Mouse (Mus musculus) gastrocnemius, postnatal 25 days (tissue): ENCODE results near the gene Fam13a. TPM values are rescaled to one million over a fixed set of nuclear protein-coding genes. Genes with fewer than 3 reads are reported as not detected.

Experiments
- DNase-seq: peaks from one replicate; pipeline ENCODE4 v3.0.0; 2022
- total RNA-seq, 2 experiments: library from RNA; stranded (reverse); gene quantifications; 1 replicate in 1 of 2; 2 replicates in 1 of 2; pipeline ENCODE4 v1.2.3; 2021

Fam13a gene
- total RNA-seq, 2 experiments from 2014 or later = 8.6 to 18.1 TPM

DNA sequence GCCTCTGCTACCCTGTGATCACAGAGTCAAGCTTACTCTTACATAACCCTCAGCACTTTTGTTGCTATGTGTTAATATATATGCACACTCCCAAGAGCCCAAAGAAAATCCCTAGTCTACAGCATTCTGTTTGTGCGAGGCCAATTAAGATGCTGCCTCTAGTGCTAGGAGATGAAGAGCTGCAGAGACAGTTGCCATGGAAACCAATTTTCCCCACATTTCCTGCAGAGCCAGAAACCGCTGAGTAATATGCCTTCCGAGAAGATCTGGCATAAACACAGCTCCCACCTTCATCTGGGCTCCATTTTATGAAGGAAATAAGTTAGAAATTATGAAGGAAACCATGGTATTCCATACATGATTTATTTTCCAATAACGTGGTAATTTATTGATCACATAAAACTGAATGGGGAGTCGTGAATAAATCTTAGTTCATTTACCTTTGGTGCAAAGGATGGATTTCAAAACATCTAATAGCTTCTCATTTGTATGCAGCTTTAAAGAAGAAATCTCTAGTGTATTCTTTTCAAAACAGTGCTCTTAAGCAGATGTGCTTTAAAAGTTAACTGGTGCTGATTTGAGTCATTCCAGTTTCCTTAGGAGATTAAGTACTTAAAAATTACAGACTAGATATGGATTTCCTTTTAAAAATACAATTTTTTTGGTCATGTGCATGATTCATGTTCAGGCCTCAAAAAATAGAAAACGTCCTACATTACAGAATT lies 91.0 kb downstream of the Fam13a start:
- DNase-seq = no peak

DNA sequence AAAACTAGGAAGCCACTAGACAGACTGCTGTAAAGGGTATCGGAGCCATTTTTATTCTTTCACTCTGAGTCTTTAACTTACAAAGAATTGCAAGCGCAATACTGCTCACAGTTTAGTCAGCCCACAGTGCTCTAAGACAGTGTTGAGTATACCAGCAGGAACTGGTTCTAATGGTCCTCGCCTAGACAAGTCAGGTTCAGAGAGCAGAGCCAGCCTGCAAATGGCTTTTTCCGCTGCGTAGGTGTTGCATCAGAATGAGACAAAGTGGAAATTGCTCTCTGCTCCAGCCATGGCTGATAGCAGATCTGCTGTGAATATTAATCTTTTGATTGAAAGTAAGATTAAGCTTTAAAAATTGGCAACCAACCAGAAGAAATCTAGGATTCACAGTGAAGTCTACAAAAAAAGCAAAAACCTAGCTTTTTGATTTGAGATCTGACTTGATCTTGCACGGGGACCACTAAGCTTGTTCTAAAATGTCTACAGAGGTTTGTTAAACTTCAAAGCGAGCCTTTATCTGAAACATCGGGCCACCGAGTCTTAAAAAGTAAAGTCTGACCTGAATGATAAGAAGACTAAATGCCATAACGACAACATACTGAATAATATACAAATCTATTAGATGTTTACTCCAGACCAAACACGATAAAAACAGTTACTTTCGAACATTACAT lies 91.7 kb downstream of the Fam13a start:
- no peak for DNase-seq

DNA sequence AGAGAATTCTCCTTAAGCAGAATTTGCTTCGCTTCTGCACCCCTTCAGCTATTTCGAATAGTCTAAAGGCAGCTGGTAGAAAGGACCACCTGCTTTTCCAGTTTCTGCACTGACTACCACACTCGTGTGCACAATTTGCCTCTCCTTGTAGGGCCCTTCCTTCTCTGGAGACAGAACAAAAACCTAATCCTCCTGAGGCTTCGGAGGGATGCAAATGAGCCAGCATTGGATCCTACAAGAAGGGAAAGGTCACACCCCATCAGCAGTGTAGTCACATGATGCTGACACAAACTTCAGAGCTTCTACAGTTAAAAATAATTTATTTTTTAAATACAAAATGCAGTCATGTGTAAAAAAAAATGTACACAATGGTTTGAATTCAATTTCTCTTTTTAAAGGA lies 93.2 kb downstream of the Fam13a start:
- DNase-seq = no peak

DNA sequence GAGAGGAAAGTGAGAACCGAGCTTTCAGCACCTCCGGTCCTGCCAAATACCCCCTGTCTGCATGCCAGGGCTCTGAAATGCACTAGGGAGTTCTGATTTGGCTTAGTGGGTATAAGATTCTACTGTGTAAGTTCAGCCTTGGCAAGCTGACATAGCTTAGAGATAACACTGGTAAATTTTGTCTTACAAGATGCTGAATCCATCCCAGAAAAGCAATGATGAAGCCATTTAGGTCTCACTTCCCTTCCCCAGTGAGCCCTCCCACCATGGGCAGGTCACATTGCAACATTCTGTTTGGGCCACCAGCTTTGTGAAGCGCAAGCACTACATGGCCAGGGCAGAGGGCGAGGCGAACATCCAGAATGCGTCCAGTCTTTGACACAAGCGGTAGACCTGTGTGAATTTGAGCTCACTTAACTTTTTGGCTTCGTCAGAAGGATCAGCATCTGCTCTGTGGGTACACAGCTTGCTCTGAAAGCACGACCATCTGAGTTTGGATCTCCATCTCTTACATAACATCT lies 94.4 kb downstream of the Fam13a start:
- DNase-seq = peak; percentile 55

DNA sequence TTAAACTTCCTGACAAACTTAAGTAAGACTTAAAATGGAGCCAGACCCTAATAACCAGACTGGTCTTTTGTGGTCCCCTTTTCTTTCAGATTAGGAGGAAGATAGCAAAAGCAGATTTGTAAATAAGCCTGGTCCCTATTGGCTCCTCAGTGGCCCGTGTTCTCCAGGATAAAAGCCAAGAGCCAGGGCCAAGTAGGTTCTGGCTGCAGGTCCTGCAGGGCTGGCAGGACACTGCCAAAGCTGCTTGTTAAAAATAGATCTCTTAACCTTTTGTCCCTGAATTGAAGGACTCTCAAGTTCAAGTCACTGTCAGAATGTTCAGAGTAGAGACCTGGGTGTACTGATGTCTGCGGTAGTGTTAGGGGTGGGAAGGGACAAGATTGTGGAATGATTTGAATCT lies 96.5 kb downstream of the Fam13a start:
- DNase-seq = peak; percentile 73

DNA sequence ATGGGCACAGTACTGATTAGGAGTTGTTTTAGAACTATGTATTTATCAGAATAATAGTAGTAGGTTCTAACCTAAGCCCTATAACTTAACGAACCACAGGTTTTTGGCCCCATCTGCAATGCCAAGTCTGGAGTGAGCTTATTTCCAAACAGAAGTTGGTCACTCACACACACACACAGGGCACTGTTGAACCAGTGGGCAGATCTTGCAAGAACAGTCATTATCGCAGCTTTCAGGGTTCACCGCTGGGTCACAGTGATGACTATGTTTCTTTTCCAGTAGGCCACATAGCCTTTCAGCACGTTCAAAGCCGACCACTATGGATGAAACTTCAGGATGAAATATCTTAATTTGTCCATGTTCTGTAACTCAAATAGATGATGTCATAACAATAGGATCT lies 101.8 kb downstream of the Fam13a start:
- no peak for DNase-seq

DNA sequence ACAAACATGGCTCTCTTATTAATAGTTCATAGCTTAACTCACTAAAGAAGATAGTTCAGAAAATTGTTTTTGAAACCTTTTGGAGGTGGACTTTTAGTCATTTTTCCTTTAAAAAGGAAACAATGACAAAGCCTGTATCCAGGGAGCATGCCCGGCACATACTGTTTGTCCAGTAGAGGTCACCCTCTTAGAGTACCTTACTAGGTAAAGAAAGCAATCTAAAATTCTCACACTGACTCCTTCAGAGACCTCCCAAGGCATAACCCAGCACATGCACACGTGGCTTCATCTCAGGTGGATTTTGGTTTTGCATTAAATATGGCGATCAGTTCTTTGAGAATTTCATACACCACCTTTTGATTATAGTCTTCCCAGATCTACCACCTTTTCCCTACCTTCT lies 102.7 kb downstream of the Fam13a start:
- no peak for DNase-seq

DNA sequence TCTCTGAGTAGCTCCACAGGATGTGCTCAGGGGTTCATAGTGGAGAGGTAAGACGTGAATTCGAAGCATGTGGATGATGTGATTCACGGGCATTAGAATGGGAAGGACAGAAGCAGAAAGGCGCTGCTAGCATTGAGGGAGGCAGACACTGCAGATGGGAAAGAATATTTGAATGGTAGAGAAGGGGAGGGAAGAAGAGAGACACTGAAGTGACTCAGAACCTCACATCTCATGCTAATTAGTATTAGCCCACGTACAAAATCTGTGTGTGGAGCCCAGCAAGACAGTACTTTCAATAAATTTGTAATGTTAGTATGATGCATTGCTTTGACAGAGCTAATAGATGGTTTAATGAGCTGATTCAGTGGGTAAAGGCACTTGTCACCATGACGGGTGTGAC lies 103.6 kb downstream of the Fam13a start:
- DNase-seq = no peak

DNA sequence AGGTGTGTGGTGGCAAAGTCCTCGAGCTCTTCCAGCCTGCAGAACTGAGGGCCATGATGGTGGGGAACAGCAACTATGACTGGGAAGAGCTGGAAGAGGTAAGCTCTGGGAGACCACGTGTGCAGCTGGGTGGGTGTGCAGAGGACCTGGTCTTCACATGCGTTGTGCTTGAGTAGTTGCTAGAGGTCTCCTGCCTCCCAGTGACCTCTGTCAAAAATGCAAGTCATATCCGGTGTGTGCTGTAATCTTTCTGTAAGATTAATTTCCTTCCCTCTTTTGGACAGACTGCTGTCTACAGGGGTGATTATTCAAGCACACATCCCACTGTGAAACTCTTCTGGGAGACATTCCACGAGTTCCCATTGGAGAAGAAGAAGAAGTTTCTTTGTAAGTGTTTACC lies 107.9 kb downstream of the Fam13a start:
- DNase-seq = no peak

DNA sequence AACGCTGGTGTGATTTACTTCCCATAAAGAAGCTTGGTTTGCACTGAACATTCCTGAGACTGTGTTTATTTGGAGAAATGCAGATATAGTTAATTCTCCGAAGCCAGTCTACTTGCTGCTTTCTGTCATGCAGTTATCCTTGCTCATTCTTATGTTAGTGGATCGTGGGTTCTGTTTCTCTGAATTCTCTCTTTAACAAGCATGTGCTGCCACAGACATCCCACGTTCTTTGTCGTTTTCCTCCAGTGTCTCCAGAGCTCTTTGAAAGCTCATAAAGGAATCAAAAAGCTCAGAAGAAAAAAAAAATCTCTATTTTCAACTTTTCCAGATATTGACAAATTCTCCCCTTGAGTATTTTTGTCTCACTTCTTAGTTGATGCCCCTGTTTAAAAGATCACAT lies 110.4 kb downstream of the Fam13a start:
- DNase-seq = no peak

DNA sequence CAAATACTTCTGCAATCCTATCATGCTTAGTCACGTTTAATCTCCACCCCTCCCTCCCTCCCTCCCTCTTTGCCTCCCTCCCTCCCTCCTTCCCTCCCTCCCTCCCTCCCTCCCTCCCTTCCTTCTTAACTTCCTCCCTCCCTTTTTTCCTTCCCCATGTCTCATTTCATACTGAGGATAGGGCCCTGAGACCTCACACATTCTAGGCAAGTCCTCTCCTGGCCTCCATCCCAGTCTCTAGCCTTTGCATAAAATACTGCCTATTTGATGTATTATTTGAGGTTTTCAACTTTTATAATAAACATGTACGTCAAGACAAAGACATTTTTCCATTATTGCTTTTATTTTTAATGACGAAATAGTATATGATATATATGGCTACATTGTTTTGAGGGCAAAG lies 110.8 kb downstream of the Fam13a start:
- no peak for DNase-seq

DNA sequence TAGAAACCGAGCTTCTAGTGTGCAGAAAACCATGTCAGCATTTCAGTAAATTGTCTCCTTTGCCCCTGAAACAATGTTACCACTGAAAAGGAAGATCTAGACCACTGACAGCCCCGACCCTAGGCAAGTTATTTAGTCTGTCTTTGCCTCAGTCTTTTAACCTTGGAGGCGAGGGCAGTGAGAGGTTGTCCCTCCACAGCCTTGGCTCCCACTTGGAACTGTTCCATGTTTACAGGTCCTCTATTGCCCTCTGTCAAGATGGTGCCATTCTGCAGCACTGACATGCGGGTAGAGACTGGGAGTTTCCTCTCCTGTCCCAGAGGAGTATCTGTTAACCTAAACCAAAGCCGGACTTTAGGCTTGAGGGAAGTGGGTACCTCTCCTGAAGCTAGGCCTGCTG lies 111.5 kb downstream of the Fam13a start:
- no peak for DNase-seq

DNA sequence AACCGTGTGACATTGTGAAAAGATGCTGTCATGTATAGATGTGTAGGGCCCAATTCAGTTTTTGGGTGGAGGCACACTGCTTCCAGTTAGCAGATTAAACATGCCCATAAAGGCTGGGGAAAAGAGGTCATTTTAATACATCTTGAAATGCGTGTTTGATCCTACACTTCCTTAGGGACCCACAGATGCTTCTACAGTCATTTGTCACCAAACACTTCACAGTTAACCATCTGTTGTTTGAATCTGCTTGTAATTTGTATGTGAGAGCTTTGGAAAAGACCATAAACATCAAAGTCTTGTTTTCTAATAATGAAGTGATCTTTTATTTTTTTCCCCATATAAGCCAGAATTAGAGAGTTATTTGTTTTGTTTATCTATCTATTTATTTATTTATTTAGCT lies 116.6 kb downstream of the Fam13a start:
- no peak for DNase-seq

DNA sequence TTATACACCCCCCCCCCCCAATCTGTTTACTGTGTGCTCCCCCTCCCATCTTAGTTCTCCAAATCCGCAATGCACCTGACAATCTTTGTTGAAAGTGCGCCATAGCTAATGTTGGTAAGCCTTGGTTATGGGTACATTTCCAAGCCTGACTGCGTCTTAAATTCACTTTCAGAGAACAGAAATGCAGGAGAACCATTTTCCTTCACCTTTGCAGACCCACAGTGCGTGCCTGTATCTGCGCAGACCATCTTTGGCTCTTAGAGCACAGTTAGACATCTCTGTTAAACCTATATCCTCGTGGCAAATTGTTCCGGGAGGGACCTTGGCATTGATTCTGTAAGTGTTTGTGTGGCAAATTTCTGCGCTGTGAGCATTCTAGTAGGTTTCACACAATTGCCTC lies 117.0 kb downstream of the Fam13a start:
- DNase-seq = no peak

DNA sequence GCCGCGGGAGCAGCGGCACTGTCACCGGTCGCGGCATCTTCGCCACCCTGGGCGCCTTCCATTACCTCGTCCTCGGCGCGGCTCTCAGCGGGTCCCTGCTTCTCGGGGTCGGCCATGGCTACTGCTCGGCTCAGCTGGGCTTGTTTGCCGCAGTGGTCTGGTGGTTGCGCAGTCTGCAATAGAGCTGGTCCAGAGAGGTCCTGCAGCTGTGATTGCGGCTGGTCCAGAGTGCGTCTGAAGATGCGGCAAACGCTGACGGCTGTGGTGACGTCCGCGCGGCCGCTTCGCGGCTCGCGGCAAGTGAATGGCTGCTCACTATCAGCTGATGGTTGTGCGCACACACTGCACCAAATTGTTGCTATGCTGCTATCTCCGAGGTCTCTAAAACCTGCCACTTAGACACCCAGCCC lies 117.5 kb downstream of the Fam13a start, which contains the start of gene Nap1l5:
Gene Nap1l5 (minus strand): TSS at position 225 of the 410 bp plus-strand sequence.
- DNase-seq = peak; percentile 30

DNA sequence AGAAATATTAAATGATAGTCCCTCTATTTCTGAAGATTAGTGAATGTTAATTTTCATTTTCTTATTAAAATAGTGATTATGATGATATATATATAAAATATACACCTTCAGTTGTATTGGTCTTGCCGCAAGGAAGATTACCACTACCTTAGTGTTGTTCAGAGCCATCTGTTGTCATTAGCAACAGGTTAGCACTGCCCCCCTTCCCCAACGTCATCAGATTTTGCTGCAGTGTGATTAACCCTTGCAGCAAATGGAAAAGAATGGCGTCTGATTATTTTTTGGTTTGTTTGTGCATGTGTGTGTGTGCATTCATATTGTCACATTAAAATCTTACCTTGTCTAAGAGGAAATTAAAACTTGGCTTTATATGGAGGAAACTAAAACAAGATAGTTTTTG lies 119.8 kb downstream of the Fam13a start:
- no peak for DNase-seq

DNA sequence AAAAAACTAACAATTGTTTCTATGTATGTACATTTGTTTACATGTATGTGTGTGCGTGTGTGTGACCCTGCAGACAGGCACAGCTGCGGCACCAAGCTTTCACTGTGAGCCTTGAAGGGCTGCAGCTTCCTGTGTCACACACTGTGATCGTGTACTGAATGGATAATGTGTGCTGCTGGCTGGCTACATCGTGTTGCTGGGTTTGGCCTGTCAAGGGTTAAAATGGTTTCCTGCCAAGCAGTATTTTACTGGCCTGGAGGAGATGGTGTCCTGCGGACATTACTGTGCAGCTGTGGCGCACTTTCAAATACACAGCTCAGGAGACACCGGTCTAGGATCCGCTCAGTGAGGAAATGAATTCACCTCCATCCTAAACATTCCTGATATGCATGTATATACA lies 121.2 kb downstream of the Fam13a start:
- DNase-seq = no peak

DNA sequence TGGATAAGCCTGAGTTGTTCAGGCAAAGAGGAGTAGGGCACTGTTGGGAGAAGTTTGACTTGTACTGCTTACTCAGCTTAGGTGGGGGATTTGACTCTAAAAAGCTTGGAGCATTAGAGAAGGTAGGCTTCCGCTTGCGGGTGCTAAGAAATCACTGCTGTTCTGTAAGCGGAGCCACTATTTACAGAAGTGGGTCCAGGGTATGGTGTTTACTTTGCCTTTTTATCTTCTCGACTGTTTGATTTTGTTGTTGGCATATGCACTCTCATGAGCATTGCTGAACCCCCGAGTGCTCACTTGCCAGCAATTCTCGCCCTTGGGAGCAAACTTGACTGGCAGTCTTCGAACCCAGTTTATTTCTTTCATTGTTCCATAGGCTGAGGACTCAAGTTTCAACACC lies 123.8 kb downstream of the Fam13a start:
- no peak for DNase-seq

DNA sequence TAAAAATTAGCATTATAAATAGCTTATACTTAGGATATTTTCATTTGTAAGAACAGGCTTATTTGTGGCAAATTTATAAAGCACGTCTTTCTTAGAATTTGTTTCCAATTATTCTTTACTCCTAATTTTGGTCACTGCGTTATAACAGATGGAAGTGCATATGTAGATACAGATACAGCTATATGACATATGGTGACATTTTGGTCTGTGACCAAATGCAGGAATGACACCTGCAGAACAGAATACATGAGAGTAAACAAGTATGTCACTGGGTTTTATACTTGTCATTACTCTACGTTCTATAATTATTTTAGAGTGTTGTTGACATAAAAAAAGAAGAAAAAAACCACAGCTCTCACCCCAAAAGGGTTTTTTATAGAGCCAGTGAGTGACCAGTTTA lies 125.3 kb downstream of the Fam13a start:
- no peak for DNase-seq

DNA sequence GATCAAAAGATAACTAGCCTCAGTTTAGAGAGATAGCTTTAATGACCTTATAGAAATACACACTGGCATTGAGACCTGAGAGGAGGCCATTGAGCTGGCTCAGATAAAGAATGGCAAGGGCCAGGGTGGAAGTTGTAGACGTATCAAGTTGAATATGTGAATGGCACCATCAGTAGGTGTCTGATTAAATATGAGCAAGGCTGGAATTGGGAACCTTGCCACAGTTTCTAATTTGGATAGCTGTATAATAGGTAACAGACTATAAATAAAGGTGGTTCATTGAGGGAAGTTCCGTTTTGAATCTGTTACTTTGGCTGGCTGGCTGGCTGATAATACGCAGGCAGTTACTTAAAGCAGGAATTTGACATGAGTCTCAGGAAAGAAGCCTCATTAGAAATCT lies 127.7 kb downstream of the Fam13a start:
- DNase-seq = no peak

DNA sequence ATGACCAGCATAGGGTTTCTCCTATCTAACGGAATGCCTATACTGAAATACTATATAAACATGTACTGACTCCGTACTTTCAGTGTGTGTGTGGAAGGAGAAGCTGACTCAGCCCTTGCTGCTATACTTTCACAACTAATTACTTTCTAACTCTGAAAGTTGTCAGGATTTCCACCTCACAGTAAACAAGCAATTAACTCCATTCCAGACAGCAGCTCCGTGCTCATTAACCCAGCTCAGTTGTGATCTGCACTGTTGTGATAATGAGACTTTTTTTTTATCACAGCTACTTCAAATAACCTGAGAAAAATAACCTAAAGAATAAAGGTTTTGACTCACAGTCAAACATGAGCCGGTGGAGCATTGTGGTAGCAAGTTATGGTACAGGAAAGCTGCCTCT lies 129.4 kb downstream of the Fam13a start:
- no peak for DNase-seq

DNA sequence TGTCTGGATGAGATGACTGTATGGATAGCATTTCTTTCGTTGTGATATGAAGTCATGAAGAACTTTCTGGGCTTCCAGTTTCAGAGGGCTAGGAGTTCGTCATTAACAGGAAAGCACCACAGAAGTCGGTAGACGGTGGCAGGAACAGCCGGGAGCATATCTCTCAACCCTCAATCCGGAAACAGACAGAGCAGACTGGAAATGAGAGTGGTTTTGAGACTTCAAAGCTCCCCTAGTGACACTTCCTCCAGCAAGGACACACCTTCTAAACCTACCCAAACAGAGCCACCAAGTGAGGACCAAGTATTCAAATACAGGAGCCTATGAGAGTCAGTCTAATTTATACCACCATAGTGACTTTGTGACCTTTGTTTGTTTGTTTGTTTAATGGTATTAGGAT lies 131.0 kb downstream of the Fam13a start:
- DNase-seq = no peak

DNA sequence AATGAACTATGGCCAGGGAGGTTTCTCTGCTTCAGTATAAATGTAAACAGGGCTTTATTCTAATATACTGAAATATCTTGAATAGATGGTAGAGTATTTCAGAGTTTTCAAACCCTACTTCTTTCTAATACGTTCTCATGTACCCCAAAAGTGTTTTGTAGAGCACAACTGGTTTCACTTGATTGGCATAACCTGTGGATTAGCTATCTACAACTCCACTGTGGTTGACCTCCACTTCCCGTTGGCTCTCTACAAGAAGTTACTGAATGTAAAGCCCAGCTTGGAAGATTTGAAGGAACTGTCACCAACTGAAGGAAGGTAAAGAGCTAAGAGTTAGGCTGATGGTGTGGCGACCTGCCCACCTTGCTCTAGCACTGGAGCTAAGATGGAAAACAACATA lies 134.4 kb downstream of the Fam13a start:
- no peak for DNase-seq

DNA sequence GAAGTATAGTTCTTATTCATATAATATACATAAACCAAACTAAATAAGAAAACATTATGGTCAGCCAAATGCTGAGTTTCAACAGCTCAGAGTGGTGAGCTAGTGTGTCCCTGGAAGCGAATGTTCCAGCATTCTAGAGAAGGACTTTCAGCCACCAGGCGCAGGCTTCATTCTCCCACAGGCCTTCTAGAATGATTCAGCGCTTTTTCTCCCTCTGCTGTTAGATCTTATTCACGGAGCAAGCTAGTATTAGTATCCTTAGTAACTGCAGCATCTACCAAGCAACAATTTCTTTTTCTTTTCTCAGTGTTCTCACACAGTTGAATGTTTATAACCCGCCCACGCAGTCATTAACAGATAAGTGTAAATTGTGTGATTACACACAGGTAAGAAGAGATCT lies 142.1 kb downstream of the Fam13a start:
- DNase-seq = no peak
